Mouse (Mus musculus): Measurements from ENCODE around the gene Fscn2. TPM values are rescaled to one million over a fixed set of nuclear protein-coding genes. Genes with fewer than 3 reads are reported as not detected.
"Not testable (repeated sequence)": the region's sequence is repeated elsewhere in the genome, so short reads cannot be mapped to it uniquely, and the experiment has no call there.

Fscn2 gene
- total RNA-seq, 4 experiments from 2014 or later, result 0.49 to 0.79 (median 0.73) TPM; not detected in 1

- DNase-seq (ENCODE audit: low spot score in 2 of 2), result peak; percentile 3 to 19
Observed at GRCm38 (mm10) chr11:120345067-120345681, 16.2 kb upstream of the Fscn2 start.

GRCm38 (mm10) chr11:120346383-120347034 is 14.8 kb upstream of the Fscn2 start:
- DNase-seq (ENCODE audit: low spot score in 2 of 2), result peak; percentile 4 to 14

GRCm38 (mm10) chr11:120347301-120347700 is 14.0 kb upstream of the Fscn2 start:
- peak; percentile 19 to 30 for DNase-seq (ENCODE audit: low spot score in 2 of 2)

- DNase-seq (ENCODE audit: low spot score in 2 of 2), result peak; percentile 64 to 82
Observed at GRCm38 (mm10) chr11:120347791-120348683, 13.3 kb upstream of the Fscn2 start, which contains the start of gene Actg1. Actg1 (minus strand) TSS chr11:120348542.

GRCm38 (mm10) chr11:120348684-120349370 is 12.5 kb upstream of the Fscn2 start:
- peak; percentile 48 to 69 for DNase-seq (ENCODE audit: low spot score in 2 of 2)

GRCm38 (mm10) chr11:120349371-120349985 is 11.9 kb upstream of the Fscn2 start:
- DNase-seq (ENCODE audit: low spot score in 2 of 2), result peak; percentile 42 to 58

GRCm38 (mm10) chr11:120349986-120350702 is 11.2 kb upstream of the Fscn2 start:
- DNase-seq (ENCODE audit: low spot score in 2 of 2), result peak; percentile 69 to 74

- peak; percentile 19 to 39 for DNase-seq (ENCODE audit: low spot score in 2 of 2)
Observed at GRCm38 (mm10) chr11:120350711-120351110, 10.6 kb upstream of the Fscn2 start.

- DNase-seq (ENCODE audit: low spot score in 2 of 2), result peak in 1 of 2 experiments; percentile 25
Observed at GRCm38 (mm10) chr11:120351250-120352092, 9.9 kb upstream of the Fscn2 start.

- not testable (repeated sequence) for DNase-seq (ENCODE audit: low spot score in 2 of 2)
Observed at GRCm38 (mm10) chr11:120352093-120352350, 9.3 kb upstream of the Fscn2 start.

GRCm38 (mm10) chr11:120352571-120353290 is 8.6 kb upstream of the Fscn2 start:
- peak in 1 of 2 experiments; percentile 19 for DNase-seq (ENCODE audit: low spot score in 2 of 2)

- no peak for DNase-seq (ENCODE audit: low spot score in 2 of 2)
Observed at GRCm38 (mm10) chr11:120353500-120354303, 7.6 kb upstream of the Fscn2 start.

GRCm38 (mm10) chr11:120354304-120355276 is 6.7 kb upstream of the Fscn2 start:
- no peak for DNase-seq (ENCODE audit: low spot score in 2 of 2)

GRCm38 (mm10) chr11:120355277-120356039 is 5.9 kb upstream of the Fscn2 start:
- no peak for DNase-seq (ENCODE audit: low spot score in 2 of 2)

- DNase-seq (ENCODE audit: low spot score in 2 of 2), result no peak
Observed at GRCm38 (mm10) chr11:120356319-120356840, 5.0 kb upstream of the Fscn2 start.

- DNase-seq (ENCODE audit: low spot score in 2 of 2), result no peak
Observed at GRCm38 (mm10) chr11:120356900-120357299, 4.4 kb upstream of the Fscn2 start.

Data from layer of hippocampus, adult 8-10 months (tissue).